Mouse (Mus musculus) hindbrain, embryonic 12.5 days (tissue): Measurements from ENCODE around the gene Trim34a. TPM values are rescaled to one million over a fixed set of nuclear protein-coding genes. Genes with fewer than 3 reads are reported as not detected.
"Not testable (repeated sequence)": the region's sequence is repeated elsewhere in the genome, so short reads cannot be mapped to it uniquely, and the experiment has no call there.

Experiments
- ATAC-seq: fragments of 200-750 bp; cut with Nextera tagmentation; 2 replicates; pipeline ENCODE4 v1.8.0; 2017; ENCODE audit warnings: moderate TSS enrichment; ENCODE audit not compliant: low FRiP score
- H3K27ac ChIP-seq: fragments of 300-500 bp; sonication (generic); 2 replicates; pipeline ENCODE4 v1.5.1; 2016; ENCODE audit warnings: mild to moderate bottlenecking
- H3K27me3 ChIP-seq: fragments of 300-500 bp; sonication (generic); 2 replicates; pipeline ENCODE4 v1.6.1; 2016; ENCODE audit warnings: mild to moderate bottlenecking
- H3K36me3 ChIP-seq: fragments of 300-500 bp; sonication (generic); 2 replicates; pipeline ENCODE4 v1.6.1; 2016; ENCODE audit warnings: mild to moderate bottlenecking
- H3K4me1 ChIP-seq: fragments of 300-500 bp; sonication (generic); 2 replicates; pipeline ENCODE4 v1.6.1; 2016
- H3K4me2 ChIP-seq: fragments of 300-500 bp; sonication (generic); replicated peaks from 2 replicates; pipeline ENCODE4 v1.6.1; 2016; ENCODE audit warnings: mild to moderate bottlenecking
- H3K4me3 ChIP-seq: fragments of 300-500 bp; sonication (generic); 2 replicates; pipeline ENCODE4 v1.5.1; 2016; ENCODE audit warnings: mild to moderate bottlenecking
- H3K9ac ChIP-seq: fragments of 300-500 bp; sonication (generic); 2 replicates; pipeline ENCODE4 v1.6.1; 2016; ENCODE audit warnings: mild to moderate bottlenecking, moderate library complexity
- H3K9me3 ChIP-seq: fragments of 300-500 bp; sonication (generic); replicated peaks from 2 replicates; pipeline ENCODE4 v1.6.1; 2016; ENCODE audit warnings: mild to moderate bottlenecking
- WGBS: fragments of 180-500 bp; shearing (Covaris S2); methylation state at CpG from one replicate; pipeline ENCODE4 v1.1.7; 2016; 5-methylcytosine and 5-hydroxymethylcytosine counted together
- polyA plus RNA-seq: library from polyadenylated mRNA; unstranded; fragments of >200 nt; fragmentation: Nextera tagmentation; extraction: Ambion mirVana; gene quantifications from 2 replicates; pipeline ENCODE4 v1.2.1, GENCODE M21; 2016

The Trim34a gene
- polyA plus RNA-seq, 1 experiment from 2014 or later, result 1.4 TPM

DNA sequence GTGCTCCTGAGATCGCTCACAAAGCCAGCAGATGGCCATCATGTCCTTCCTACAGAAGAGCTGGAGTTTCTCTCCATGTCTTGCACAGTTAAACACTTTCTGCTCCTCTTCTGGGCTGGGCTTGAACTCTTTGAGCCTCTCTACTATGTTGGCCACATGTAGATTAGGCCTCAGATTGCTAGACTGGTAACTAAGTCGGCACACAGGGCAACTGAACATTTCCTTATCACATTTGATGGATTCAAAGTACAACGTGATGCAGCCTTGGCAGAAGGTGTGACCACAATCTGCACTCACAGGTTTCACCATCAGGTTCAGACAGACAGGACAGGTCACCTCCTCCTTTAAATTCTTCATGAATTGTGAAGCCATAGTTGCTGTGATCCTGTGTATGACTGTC, 35.1 kb downstream of the Trim34a start:
- H3K4me1 ChIP-seq, H3K36me3 ChIP-seq, ATAC-seq, H3K27me3 ChIP-seq, H3K27ac ChIP-seq, H3K4me2 ChIP-seq, H3K4me3 ChIP-seq, H3K9me3 ChIP-seq, H3K9ac ChIP-seq: not testable (repeated sequence)
- 84% methylated on average over 3 of the region's 3 CpGs for WGBS

DNA sequence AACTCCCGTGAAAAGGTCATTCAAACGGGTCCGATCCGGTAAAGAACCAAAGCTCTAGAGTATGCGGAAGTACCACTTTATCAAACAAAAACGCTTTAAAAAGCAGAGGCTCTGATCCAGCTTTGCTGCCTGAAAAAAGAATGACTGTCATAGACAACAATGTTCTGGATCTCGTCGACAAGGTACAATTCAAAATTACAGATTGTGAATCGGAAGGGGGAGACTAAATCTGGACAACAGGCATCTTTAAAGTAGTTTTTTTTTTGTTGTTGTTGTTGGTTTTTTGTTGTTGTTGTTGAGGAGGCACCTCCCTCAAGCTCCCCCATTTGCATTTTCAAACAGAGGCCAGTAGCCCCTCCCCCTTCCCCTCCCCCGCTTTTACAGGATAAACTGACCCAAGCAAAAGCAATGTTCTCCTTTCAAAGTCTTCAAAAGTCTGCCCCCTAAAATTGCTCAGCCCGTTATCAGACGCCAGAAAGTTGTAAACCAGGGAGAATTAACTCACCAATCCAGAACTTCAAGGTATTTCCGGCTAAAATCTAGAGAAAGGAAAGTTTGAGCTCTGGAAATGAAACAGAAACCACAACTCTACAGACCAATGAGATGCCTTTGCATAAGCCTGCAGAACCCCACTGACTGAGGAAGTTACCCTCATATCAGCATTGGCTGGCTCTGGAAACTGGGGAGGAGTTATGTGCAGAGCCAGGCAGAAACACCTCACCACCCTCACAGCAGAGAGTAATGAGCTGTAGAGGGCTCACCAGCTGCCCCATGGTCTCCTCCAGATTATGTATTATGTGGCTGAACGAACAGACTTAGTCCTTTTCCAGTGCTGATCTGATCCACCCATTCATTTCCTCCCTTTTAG, 43.6 kb downstream of the Trim34a start, which contains the start of gene Trim5:
TSS of gene Trim5 (minus strand) at position 519 of the 868 bp plus-strand sequence.
- not testable (repeated sequence) for ATAC-seq
- 44% methylated on average over 14 of the region's 14 CpGs for WGBS

DNA sequence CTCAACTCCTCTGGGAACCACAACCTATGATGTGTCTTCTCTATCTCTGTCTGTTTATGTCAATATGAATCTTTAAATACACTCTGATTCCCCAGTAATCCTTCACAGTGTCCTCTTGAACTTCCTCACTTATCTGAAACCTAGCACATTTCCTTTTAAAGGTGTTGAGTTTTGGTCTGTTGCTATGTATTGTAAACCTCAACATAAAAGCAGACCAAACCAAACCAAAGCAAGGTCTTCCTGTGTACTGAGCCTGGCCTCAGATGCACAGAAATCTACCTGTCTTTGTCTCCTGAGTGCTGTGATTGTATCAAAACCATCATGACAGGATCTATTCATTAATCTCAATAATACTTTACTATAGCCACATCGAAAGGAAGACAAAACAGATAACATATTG, 46.4 kb downstream of the Trim34a start:
- Histone ChIP-seq H3K9me3 (no peaks in the 10 kb centered on the region), H3K9ac (no peak overlapping the region), H3K27ac (no peak overlapping the region), H3K4me3 (no peak overlapping the region), H3K4me2 (no peak overlapping the region), H3K27me3 (no peaks in the 10 kb centered on the region), H3K4me1 (no peaks in the 10 kb centered on the region), H3K36me3 (no peaks in the 10 kb centered on the region)
- WGBS, result 95% methylated on average over 1 of the region's 1 CpGs
- ATAC-seq, result no peak

More for the DNA sequence above, 43.6 kb downstream of the Trim34a start, which contains the start of gene Trim5:
- not testable (repeated sequence) for H3K4me1 ChIP-seq, H3K27ac ChIP-seq, H3K36me3 ChIP-seq, H3K27me3 ChIP-seq, H3K4me2 ChIP-seq, H3K9me3 ChIP-seq, H3K9ac ChIP-seq, H3K4me3 ChIP-seq

DNA sequence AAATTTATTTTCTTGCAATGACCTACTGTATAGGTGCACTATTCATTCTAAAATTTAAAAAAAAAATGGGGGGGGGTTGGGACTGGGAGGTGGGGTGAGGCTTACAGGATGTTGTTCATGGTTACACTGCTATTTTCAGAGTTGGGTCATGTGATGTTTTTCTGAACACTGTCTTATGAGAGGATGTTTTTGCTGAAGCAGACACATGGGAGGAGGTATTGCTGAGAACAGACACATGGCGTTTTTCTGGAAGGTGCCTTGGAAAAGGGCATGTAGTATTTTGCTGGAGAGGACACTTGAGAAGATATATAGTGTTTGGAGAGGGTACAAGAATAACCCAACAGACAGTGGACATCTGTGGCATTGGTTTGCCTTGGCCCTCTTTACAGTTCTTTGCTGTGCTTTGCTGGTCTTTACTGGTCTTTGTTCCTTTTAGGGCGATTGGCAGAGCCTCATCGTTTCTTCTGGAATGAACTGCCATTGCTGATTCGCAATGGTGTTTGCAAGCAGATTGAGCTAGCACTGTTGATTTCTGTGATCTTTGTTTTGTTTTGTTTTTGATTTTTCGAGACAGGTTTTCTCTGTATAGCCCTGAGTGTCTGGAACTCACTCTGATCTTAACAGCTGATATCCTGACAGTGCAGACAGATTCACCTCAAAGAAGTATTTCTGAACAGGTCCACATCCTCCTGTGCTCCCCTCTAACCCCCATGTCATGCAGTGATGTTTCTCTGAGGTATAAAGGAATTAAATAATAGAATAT, 47.6 kb downstream of the Trim34a start:
- H3K4me2 ChIP-seq, result no peak overlapping the region
- no peaks in the 10 kb centered on the region for H3K27me3 ChIP-seq
- WGBS, result 82% methylated on average over 5 of the region's 5 CpGs
- ATAC-seq, result no peak
- H3K4me3 ChIP-seq, result no peak overlapping the region
- no peaks in the 10 kb centered on the region for H3K9me3 ChIP-seq
- no peak overlapping the region for H3K9ac ChIP-seq
- no peak overlapping the region for H3K27ac ChIP-seq
- no peaks in the 10 kb centered on the region for H3K36me3 ChIP-seq
- H3K4me1 ChIP-seq, result no peaks in the 10 kb centered on the region

Other genes with a start within 250 kb of the Trim34a start
- not detected in 2 replicates for gene Olfr638, start 245.7 kb upstream of the Trim34a start, polyA plus RNA-seq
- 0.04 TPM in 1 of 2 replicates, not detected in the other for gene Olfr639, start 227.2 kb upstream of the Trim34a start, polyA plus RNA-seq
- not detected in 2 replicates for gene Olfr640, start 218.9 kb upstream of the Trim34a start, polyA plus RNA-seq
- gene Olfr641, start 209.0 kb upstream of the Trim34a start, polyA plus RNA-seq, result not detected in 2 replicates
- gene Olfr642, start 191.8 kb upstream of the Trim34a start, polyA plus RNA-seq, result not detected in 2 replicates
- gene 4930516K23Rik, start 183.0 kb upstream of the Trim34a start, polyA plus RNA-seq, result not detected in 2 replicates
- not detected in 2 replicates for gene Olfr644, start 172.6 kb upstream of the Trim34a start, polyA plus RNA-seq
- gene Olfr645, start 159.0 kb upstream of the Trim34a start, polyA plus RNA-seq, result not detected in 2 replicates
- not detected in 2 replicates for gene Olfr646, start 139.6 kb upstream of the Trim34a start, polyA plus RNA-seq
- gene Ubqln5, start 114.6 kb upstream of the Trim34a start, polyA plus RNA-seq, result not detected in 2 replicates
- not detected in 2 replicates for gene Olfr643, start 107.1 kb upstream of the Trim34a start, polyA plus RNA-seq
- gene Ubqln3, start 101.2 kb upstream of the Trim34a start, polyA plus RNA-seq, result not detected in 2 replicates
- gene Ubqlnl, start 93.9 kb upstream of the Trim34a start, polyA plus RNA-seq, result not detected in 2 replicates
- not detected in 2 replicates for gene Olfm5, start 79.6 kb upstream of the Trim34a start, polyA plus RNA-seq
- 0.56 and 0.83 TPM in 2 replicates for gene Olfr648, start 61.1 kb upstream of the Trim34a start, polyA plus RNA-seq
- not detected in 2 replicates for gene Olfr649, start 48.5 kb upstream of the Trim34a start, polyA plus RNA-seq
- 1.7 and 1.8 TPM in 2 replicates for gene Trim6, start 25.7 kb upstream of the Trim34a start, polyA plus RNA-seq
- gene Trim5, start 43.6 kb downstream of the Trim34a start, polyA plus RNA-seq, result 0.07 and 0.14 TPM in 2 replicates
- gene Trim12a, start 71.0 kb downstream of the Trim34a start, polyA plus RNA-seq, result 3.4 and 4.2 TPM in 2 replicates
- gene Trim34b, start 85.0 kb downstream of the Trim34a start, polyA plus RNA-seq, result not detected in 2 replicates
- 1.0 and 1.3 TPM in 2 replicates for gene Trim12c, start 108.9 kb downstream of the Trim34a start, polyA plus RNA-seq
- gene Trim30b, start 125.4 kb downstream of the Trim34a start, polyA plus RNA-seq, result not detected in 2 replicates
- not detected in 2 replicates for gene Trim30c, start 156.4 kb downstream of the Trim34a start, polyA plus RNA-seq
- gene Trim30a, start 220.7 kb downstream of the Trim34a start, polyA plus RNA-seq, result 0.69 and 1.3 TPM in 2 replicates